Mouse (Mus musculus): ENCODE measurements around the gene Samd13.
A peak's percentile ranks its signal among the peaks of the same experiment; 100 is the strongest.

The Samd13 gene

DNA sequence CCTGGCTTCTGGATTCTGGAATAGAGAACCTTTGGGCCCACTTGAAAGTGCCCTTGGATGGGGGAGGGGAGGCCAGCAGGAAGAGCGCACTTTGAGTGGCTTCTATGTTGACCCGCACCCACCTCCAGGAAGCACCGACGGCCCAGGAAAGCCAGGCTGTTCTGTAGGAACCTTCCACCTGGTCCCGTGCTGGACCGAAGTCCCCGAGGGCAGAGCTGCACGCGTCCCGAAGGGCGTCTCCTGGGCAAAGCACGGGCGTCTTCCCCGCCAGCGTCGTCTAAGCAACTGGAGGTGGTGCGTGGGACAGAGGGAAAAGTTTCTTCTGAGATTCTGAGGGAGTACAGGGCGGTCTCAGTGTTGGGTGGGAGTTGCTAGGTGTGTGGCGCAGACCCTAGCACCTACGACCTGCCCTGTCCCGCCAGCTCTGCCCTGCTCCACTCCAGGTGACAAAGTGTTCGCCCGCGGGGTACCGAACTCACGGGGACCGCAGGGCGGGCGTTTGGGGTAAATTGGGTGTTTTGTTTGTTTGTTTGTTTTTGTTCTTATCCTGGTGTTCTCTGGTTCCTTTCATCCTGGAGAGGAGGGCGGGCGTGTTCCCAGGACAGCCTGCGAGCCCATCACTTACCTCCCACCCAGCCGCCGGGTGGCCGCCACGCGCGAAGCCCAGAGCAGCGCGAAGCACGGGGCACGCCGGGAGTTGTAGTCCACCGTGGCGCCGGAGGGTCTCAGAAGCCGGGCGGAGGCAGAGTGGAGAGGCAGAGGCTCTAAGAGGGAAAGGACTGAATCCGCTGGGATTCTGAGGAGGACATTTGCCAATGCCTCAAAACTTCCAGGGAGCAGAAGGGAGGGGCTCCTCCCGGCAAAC is at the start of gene Samd13:
Samd13 (minus strand) TSS at position 782 of the 865 bp plus-strand sequence.
- peak; percentile 87 for DNase-seq (ENCODE audit: low spot score)

DNA sequence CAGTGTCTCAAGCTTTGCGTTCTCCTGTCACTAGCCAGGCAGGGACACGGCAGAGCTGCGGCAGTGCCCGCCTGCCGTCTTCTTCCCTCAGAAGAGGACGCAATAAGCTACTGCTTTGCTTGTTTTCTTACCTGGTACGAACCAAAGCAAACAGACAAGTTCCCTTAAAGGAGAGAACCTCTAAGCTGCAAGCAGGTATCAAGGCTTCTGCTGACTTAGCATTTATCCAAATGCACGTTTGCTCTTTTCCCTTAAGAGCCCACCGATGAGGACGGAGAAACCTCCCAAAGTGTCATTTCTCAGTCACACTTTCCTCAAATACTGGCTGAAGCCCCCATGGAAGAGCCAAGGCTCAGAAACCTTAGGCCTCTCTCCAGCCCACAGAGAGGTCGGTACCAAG is 46.1 kb upstream of the Samd13 start:
- DNase-seq (ENCODE audit: low spot score) = no peak

DNA sequence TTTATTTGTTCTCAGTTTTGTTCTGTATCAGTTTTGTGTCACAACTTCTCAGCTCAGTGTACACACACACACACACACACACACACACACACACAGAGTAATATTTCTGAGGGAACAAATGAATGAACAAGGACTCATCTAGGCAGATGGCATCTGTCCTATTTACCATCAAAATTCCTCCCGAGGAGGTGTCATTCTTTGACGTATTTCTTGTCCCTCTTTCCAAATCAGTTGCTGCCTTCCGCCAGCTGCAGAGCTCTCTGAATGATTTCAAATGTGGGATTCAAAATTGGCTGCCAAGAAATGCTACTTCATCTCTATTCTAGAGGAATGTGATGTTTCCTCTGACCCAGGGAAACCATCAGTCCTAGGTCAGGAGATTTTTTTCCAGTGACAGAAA is 37.6 kb upstream of the Samd13 start:
- peak; percentile 35 for DNase-seq (ENCODE audit: low spot score)

DNA sequence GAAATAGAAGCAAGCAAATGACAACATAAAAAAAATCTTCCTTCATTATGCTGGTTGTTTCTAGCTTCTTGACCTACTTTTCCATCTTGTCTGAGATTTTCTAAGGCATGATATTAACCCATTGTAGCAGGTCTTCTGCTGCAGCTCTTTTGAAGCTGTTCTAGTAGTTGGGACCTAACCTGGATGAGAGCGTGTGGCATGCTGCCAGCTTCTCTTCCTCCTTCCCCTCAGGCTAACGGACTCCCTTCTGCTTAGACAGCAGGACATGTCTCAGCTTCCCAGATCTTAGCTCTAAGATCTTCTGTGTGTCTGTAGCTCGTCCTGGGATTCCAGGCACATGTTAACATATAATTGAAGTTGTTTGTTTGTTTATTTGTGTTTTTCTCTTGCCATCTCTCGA is 34.3 kb upstream of the Samd13 start:
- no peak for DNase-seq (ENCODE audit: low spot score)

DNA sequence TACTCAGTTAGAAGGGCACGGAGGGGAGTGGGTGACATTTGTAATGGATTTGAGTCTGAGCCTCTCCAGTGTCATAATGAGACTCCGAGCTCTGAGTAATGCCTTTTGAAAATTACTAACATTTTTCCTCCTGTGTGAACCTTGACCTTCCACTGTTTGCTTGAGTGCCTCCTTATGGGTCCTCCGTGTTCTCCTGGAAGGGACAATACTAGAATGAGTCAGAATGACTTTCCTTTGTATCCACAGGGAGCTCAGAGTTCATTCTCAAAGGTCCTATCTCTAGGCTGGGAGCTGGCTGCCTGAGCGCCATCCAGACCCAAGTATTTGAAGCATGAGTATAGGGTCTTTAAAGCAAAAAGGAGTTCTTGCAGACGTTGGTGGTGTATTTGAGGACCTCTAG is 32.9 kb upstream of the Samd13 start:
- no peak for DNase-seq (ENCODE audit: low spot score)

DNA sequence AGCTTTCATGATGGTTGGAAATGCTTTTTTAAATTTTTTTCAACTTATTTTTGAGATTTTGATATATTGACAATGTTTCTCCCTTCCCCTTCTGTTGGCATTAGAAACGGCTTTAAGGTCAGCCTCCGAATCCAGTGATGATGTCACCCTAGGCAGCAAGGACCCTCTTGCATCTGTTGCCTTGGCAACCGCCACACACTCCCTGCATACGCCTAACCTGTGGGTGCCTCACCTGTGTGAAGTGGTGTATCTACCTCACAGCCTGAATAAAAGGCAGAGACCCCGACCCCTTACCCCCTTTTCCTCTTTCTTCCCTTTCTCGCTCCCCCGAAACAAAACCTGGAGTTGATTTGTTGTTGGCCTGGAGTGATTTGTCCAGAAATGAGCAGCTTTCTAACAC is 26.9 kb upstream of the Samd13 start:
- no peak for DNase-seq (ENCODE audit: low spot score)

DNA sequence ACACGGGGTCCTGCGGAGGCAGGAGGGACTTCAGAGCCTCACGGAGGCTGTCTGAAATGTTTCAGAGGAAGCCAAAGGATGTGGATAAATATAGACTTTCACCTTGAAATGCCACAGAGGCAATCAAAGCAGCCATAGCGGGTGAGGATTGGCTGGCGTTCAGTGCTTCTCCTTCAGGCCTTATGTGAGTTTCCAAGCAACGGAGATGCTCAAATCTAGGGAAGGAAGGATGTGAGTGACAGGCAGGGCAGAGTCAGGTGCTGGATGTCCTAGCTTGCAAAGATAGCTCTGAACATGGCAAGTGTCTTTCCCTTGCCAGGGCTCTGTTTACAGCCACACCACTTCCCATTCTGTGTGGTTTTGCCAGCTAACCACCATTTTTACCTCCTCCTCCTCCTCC is 26.2 kb upstream of the Samd13 start:
- DNase-seq (ENCODE audit: low spot score) = no peak

DNA sequence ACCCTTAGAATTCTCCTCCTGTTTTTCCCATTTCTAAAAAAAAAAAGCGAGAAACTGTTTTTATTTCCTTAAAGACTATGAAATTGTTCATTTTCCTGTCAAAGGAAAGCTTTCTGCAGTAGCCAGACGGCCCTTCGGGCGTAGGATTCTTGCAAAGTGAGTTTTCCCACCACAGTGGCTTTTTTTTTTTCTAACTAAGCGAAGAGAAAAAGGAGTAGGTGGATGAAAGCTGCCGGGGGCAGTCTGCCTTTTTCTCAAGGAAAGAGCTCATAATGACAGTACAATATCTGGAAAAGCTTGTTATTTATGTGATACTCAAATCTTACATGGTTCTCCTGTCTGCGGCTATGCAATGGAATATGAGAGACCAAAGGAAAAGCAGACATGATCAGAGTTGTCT is 25.7 kb upstream of the Samd13 start:
- DNase-seq (ENCODE audit: low spot score) = no peak

DNA sequence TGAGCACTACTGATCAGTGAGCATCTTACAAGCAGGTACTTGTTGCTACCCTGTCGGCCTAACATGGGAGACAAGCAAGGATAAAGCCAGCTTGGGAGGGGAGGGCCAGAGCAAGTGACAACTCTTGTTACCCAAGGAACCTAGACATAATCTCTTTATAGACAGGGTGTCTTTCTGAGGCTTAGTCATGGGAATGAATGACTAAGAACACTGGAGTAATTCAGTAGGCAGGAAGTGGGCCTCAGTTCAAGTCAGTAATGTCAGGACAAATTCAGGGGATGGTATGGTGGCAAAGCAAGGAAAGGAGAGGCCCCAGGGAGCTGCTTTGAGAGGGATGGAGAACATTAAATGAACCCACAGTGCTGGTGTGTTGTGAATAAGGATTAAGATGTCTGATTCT is 23.7 kb upstream of the Samd13 start:
- no peak for DNase-seq (ENCODE audit: low spot score)

DNA sequence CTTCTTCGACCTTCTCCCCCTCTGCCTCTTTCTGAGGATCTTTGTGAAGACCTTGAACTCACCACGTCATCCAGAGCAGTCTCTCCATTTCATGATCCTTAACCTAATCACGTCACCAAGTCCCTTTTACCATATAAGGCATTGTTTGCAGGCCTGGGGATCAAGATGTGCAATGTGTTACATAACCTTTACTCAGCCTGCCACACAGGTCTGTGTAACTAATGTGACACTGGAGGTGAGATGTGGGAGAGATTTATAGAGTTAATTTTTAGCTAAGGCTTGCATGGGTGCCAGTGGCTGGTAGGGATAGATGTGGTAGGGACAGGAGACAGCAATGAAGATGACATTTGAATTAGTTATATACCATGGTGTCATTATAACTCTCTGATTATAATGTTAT is 23.0 kb upstream of the Samd13 start:
- DNase-seq (ENCODE audit: low spot score) = no peak

DNA sequence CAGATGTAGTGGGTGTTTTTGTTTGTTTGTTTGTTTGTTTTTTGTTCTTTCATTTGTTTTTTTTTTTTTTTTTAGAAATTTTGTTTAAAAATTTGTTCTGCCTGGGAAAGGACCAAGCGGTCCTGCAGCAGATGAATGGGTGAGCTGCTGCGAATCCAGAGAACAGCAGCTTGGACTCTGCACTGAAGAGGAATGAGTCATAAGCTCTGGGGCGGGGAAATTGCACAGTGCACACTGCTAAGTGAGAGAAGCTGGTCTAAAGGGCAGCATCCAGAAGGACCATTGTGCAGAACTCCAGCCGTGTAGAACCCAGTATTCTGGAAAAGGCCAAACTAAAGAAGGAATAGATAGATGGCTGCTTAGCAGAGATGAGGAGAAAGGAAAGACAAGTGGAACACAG is 18.7 kb upstream of the Samd13 start:
- DNase-seq (ENCODE audit: low spot score) = no peak

DNA sequence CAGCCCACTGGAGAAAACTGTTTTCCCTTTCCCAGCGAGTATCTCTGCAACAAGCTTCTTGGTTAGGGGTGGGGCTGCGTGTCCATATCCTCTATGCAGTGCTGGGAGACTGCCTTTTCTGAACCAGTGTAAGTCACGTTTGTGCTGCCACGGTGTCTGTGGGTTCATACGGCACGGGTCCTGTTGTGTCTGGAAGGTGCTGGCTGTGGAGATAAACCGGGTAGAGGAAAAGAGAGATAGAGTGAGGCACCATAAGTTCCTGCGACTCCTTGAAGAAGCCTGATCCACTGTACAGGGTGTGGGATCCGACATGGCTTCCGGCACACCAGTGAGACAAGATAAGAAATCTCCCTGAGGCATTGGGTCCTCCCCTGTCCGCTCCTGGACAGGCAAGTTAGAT is 14.7 kb upstream of the Samd13 start:
- no peak for DNase-seq (ENCODE audit: low spot score)

DNA sequence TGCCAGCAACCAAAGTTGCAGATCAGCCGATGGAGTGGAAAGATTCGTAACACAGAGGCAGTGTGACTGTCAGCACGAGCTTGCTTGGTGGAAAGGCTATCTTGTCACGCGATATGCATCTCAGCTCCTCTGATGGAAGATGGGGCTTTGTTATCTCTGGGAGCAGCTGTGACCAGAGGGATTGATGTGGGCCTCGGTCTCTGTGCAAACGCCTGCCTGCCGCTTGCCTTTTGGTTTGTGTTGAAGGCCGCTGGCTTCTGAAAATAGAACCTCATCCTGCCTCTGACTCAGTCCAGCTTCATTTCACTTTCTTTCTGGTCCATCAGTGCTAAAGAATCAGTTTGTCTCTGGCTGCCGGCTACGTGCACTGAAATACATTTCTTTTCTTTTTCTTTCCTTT is 13.6 kb upstream of the Samd13 start:
- no peak for DNase-seq (ENCODE audit: low spot score)

DNA sequence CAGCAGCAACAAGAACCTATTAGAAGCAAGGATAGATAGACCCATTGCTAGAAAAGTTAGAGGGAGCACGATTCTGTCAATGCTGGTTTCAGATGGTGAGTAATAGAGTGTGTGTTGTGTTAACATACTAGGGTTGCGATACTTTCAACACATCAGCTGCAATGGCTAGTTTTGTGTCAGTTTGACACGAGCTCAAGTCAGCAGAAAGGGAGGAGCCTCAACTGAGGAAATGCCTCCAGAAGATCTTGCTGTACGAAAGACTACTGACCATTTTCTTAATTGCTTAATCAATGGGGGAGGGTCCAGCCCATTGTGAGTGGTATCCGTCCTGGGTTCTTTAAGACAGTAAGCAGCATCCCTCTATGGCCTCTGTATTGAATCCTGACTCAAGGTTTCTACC is 7.2 kb upstream of the Samd13 start:
- DNase-seq (ENCODE audit: low spot score) = no peak

DNA sequence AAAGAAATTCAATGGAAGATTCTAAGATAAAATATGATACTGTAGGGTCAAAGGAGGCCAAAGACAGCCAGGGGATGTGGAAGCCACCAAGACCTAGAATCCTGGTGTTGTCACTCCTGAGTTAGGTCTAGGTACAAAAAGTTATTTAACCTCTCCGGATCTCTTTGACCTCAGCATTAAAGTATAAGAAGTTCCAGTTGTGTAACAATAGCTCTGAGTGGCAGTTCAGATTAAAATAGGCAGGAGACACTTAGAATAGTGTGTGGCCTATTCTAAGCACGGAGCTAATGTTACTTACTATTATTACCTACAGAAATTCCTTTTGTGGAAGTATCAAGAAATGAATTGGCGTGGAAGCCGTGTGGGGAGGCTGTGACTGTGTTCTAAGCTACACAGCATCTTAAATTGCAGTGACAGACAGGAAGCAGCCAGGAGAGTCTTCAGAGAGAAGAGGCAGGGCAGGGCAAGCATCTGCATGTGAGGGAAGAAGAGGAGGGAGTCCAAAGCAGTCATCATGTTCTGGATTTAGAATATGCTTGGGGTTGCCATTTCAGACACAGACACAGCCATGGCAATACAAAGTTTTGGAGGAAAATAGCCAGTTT is 1.8 kb upstream of the Samd13 start:
- no peak for DNase-seq (ENCODE audit: low spot score)

DNA sequence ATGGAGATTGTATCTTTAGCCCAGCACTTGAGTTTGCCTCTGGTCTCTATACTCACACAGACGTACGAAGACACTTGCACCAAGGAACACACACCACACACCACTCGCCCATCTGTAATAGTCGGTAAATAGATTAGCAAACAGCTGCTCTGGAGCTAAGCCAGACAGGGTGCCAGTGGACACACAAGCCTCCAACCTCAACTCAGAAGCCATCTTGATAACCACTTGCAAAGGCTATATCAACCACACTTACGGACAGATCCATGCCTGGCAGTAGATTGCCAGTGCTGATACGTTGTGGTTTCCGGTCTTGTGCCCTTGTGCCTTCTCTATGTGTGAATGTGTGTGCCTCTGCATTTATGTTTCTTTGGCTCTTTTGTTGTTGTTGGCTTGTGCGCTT is 1.0 kb upstream of the Samd13 start:
- no peak for DNase-seq (ENCODE audit: low spot score)

DNA sequence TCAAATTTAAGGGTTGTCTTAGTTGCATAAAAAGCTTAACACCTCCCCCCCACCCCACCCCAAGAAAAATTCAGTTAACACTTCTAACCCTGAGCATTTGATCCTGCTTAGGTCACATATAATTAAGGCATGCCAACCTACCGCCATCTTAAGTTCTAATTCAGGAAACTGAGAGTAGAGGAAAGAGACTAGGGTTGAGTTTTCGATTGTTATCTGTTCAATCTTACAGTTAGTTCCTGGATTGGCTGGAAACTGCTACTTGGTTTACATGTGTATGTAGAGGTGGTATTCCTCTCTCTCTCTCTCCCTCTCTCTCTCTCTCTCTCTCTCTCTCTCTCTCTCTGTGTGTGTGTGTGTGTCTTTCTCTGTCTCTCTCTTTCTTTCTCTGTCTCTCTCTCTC is 2.3 kb downstream of the Samd13 start:
- DNase-seq (ENCODE audit: low spot score) = no peak

DNA sequence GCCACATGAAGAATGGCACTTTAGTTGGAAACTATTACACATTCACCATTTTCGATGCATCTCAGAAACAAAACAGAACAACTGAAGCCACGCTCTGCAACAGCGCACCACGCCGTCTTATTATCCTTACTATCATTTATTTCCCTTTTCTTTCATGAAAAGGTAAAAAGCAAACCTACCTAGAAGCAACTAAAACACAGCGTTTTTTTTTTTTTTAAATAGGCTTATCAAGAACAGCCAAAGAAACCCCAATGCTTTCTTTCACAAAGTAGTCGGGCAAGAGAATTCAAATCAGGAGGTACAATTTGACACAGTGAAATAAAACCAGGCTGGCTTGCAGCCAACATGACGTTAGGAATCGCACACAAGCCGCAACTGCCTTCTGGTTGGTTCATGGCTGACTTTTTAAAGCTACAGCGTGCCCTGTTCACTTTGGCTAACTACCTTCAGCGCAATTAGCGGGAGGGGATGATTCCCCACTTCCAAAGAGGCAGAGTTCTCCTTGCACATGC is 3.2 kb downstream of the Samd13 start:
- DNase-seq (ENCODE audit: low spot score) = peak; percentile 15

DNA sequence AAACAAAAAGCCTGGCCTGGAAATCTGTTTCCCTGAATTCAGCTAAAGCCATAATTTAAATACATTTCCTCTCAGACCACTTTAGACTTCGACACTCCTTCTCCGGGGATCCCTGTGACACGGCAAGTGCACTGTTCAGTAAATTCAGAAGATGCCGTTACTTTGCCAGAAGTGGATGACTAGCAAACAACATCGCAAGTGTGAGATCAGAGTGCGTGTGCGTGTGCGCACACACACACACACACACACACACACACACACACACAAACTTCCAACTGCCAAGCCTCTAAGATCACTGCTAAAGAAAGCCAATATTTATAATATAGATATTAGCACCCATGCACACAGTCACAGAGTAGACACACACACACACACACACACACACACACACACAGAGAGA is 3.7 kb downstream of the Samd13 start:
- no peak for DNase-seq (ENCODE audit: low spot score)

DNA sequence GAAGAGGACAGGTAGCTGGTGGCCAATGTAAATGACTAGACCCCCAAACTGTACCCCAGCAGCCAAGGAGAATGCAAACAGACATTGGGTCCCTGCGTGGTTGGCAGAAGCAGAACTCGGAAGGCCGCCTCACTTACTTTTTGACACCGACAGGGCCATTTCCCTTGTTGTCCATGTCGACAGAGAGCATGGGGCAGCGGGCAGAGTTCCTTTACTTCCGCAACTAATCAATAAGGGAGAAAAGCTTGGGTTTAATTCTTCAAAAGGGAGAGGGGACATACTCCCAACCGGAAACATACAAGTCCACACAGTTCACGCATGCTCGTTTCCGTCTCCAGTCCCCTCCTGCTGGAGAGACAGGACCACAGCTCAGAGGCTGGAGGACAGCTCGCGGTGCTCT is 4.8 kb downstream of the Samd13 start:
- no peak for DNase-seq (ENCODE audit: low spot score)

DNA sequence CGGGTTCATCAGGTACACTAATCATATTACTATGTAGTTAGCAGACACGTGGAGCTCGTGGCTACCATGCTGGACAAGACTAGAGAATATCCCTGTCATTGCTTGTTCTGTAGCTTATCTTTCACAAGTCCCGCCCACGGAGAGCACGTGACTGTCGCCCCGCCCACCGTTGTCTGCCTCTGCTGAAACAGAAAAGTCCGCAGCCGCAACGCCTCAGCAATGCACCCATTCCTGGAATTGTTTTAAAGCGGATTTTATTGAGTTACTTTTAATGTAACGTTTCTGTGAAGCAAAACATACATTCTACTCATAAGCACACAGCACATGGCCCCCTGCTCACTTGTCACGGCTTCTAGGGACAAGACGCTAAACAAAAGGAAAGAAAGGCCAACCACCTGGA is 5.7 kb downstream of the Samd13 start:
- DNase-seq (ENCODE audit: low spot score) = no peak

DNA sequence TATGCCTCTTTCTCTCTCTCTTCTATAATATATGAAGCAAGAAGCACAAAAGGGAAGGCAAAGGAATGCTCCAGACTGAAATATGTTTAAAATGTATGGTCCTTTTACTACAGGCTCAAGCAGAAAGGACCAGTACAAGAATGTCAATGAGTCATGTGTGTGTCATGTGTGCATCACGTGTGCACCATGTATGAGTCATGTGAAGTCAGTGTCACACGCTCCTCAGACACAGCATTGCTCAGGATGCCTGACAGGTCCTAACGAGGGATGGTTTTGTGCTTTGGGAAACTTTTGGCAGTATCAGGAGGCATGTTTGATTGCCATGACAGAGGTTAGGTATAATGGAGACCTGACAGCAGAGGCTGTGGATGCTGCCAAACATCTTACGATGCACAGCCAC is 9.2 kb downstream of the Samd13 start:
- DNase-seq (ENCODE audit: low spot score) = no peak

DNA sequence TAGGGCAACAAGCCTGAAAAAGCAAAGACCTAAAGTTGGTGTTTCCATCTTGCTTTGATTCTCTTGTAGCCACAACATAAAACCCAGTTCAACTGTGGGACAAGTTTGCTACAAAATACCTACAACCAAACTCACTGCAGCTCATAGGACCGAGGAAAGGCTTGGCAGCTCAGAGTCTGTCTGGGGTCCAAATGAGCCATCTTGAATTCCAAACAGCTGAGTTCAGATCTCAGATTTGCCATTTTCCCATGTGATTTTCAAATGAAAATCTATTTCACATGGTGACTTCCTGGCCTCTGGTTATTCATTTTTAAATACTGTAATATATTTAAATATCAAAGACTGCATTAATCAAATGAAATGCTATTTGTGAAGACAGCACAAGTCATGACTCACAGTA is 10.3 kb downstream of the Samd13 start:
- no peak for DNase-seq (ENCODE audit: low spot score)

DNA sequence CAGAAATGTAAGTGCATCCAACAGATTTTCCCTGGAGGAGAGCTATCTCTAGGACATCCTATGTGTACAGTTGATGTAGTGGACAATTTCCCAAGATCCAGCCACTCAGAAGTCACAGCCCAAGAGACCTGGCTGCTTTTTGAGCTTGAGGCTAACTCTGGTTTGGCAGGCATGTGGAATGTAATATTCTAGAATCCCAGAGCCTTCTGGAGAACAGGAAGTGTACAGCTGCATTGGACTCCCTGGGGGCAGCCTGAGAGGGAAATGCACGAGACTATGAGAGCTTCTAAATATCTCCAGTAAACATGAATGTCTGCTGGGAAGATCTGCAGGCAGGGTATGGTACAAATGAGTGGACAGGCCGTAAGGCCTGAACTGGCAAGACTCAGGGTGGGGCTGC is 14.3 kb downstream of the Samd13 start:
- no peak for DNase-seq (ENCODE audit: low spot score)
